Mouse (Mus musculus) heart, adult 2 months (tissue): ENCODE measurements around the gene Cby1.

ENCODE experiments used
- CTCF ChIP-seq: fragments of 200-600 bp; IDR thresholded peaks from 2 replicates; pipeline ENCODE4 v1.8.1; 2022; ENCODE audit warnings: antibody characterized with exemption, mild to moderate bottlenecking, moderate library complexity
- POLR2A ChIP-seq: fragments of 200-500 bp; IDR thresholded peaks from 2 replicates; pipeline ENCODE4 v1.6.1; 2011; ENCODE audit warnings: mild to moderate bottlenecking, low read depth, low read length, control low read depth; ENCODE audit not compliant: insufficient read depth

GRCm38 (mm10) chr15:79695516-79695915 lies 36.5 kb downstream of the Cby1 start:
- TF ChIP-seq CTCF (no peak), POLR2A (no peak)
